ENCODE assay signal across 10 mouse cellular contexts in the genomic region with DNA sequence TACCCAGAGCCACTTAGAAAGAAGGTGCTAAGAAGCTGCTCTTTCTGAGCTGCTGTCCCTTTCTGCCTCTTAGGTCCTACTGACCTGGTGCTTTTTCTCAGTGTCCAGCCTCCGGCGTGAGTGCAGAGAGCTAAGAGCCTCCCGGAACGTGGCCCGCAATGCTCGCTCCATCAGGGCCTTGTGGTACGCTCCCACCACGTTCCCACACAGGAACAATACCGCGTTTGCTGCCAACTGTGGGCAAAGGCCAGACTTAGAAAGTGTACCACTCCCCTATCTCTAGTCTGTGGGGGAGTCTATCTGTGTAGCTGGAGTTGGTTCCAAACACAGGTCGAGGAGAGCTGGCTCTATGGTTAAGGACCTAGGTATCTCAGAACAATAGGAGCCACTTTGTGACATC. TPM values are rescaled to one million over a fixed set of nuclear protein-coding genes. Genes with fewer than 3 reads are reported as not detected.
A peak's percentile ranks its signal among the peaks of the same experiment; 100 is the strongest.
DNase-seq lines count a peak whose midpoint lies in the region; ATAC-seq and TF ChIP-seq lines count a peak whose summit lies in the region.
"Had no signal": no experiment of that assay in that cellular context is flagged by ENCODE, and none has a peak within 500 bp of the region (broad histone marks: within the 10 kb centered on the region; RNA-seq: fewer than 3 reads in every experiment).

No protein-coding gene starts in this region.

- H3K4me1 ChIP-seq in forebrain, embryonic 16.5 days (replicated peaks; ENCODE audit: control insufficient read depth, insufficient read depth, low read length) = peaks cover 8% of the 10 kb centered on the region
- peaks cover 48% of the 10 kb centered on the region for H3K4me1 ChIP-seq in forebrain, embryonic 10.5 days
- peaks cover 9% of the 10 kb centered on the region; the same call in 1 of the 2 replicates for H3K4me1 ChIP-seq in hindbrain, postnatal 0 days (ENCODE audit: insufficient read depth, low read length)
- H3K4me1 ChIP-seq in hindbrain, embryonic 10.5 days (replicated peaks) = peaks cover 43% of the 10 kb centered on the region

- no peak overlapping the region for H3K4me3 ChIP-seq in forebrain, embryonic 16.5 days (replicated peaks; ENCODE audit: low read length)
- H3K4me3 ChIP-seq in forebrain, embryonic 10.5 days = no peak overlapping the region
- no peak overlapping the region for H3K4me3 ChIP-seq in hindbrain, postnatal 0 days (ENCODE audit: low read length)
- H3K4me3 ChIP-seq in hindbrain, embryonic 10.5 days = no peak overlapping the region
- H3K4me3 ChIP-seq: layer of hippocampus, adult 2 months; lung, embryonic 15.5 days had no signal

- no peaks in the 10 kb centered on the region for H3K36me3 ChIP-seq in forebrain, embryonic 16.5 days (ENCODE audit: control insufficient read depth, insufficient read depth)
- no peaks in the 10 kb centered on the region for H3K36me3 ChIP-seq in forebrain, embryonic 10.5 days (replicated peaks)
- no peaks in the 10 kb centered on the region for H3K36me3 ChIP-seq in hindbrain, postnatal 0 days (ENCODE audit: insufficient read depth, low read length)
- H3K36me3 ChIP-seq in hindbrain, embryonic 10.5 days = no peaks in the 10 kb centered on the region
- H3K36me3 ChIP-seq: lung, embryonic 15.5 days had no signal

- peaks cover 38% of the 10 kb centered on the region for H3K27me3 ChIP-seq in forebrain, embryonic 16.5 days (replicated peaks; ENCODE audit: control insufficient read depth, insufficient read depth, low read length)
- H3K27me3 ChIP-seq in forebrain, embryonic 10.5 days (ENCODE audit: poor library complexity, severe bottlenecking) = peaks cover 69% of the 10 kb centered on the region
- peaks cover 37% of the 10 kb centered on the region for H3K27me3 ChIP-seq in hindbrain, postnatal 0 days (ENCODE audit: insufficient read depth, low read length)
- peaks cover 64% of the 10 kb centered on the region for H3K27me3 ChIP-seq in hindbrain, embryonic 10.5 days (ENCODE audit: insufficient read depth, poor library complexity, severe bottlenecking)

- H3K27ac ChIP-seq in forebrain, embryonic 16.5 days (ENCODE audit: low read length) = no peak overlapping the region
- no peak overlapping the region for H3K27ac ChIP-seq in forebrain, embryonic 10.5 days
- no peak overlapping the region for H3K27ac ChIP-seq in hindbrain, postnatal 0 days
- H3K27ac ChIP-seq in hindbrain, embryonic 10.5 days = no peak overlapping the region
- H3K27ac ChIP-seq: layer of hippocampus, adult 2 months; lung, embryonic 15.5 days had no signal

- H3K4me2 ChIP-seq in forebrain, embryonic 16.5 days (ENCODE audit: low read length) = no peak overlapping the region
- peak overlapping the region; percentile 47; the same call in 1 of the 2 replicates for H3K4me2 ChIP-seq in hindbrain, postnatal 0 days (ENCODE audit: low read depth, low read length)

- 0 out of 2 replicates have a peak, but pooled peaks have one; percentile 17 for ATAC-seq in forebrain, embryonic 16.5 days
- no peak for ATAC-seq in hindbrain, postnatal 0 days

- H3K9me3 ChIP-seq in forebrain, embryonic 16.5 days (ENCODE audit: control insufficient read depth, low read length) = no peaks in the 10 kb centered on the region
- no peaks in the 10 kb centered on the region for H3K9me3 ChIP-seq in forebrain, embryonic 10.5 days
- no peaks in the 10 kb centered on the region for H3K9me3 ChIP-seq in hindbrain, postnatal 0 days (ENCODE audit: low read length)
- H3K9me3 ChIP-seq in hindbrain, embryonic 10.5 days = no peaks in the 10 kb centered on the region
- H3K9me3 ChIP-seq: lung, embryonic 15.5 days had no signal

- no peak overlapping the region for H3K9ac ChIP-seq in forebrain, embryonic 16.5 days (replicated peaks; ENCODE audit: low read depth, low read length)
- no peak overlapping the region for H3K9ac ChIP-seq in hindbrain, postnatal 0 days (replicated peaks; ENCODE audit: low read length)
- H3K9ac ChIP-seq: lung, embryonic 15.5 days had no signal

- no peak for TF ChIP-seq CTCF in hindbrain, postnatal 0 days (IDR thresholded peaks at IDR 0.05; ENCODE audit: low read depth)

- DNase-seq in forebrain, embryonic 10.5 days (ENCODE audit: extremely low spot score, low spot score) = no peak
- DNase-seq in hindbrain, postnatal 0 days (ENCODE audit: low spot score) = no peak
- DNase-seq in hindbrain, embryonic 10.5 days (ENCODE audit: low spot score) = no peak
- peak; percentile 0 to 1 for DNase-seq in spleen, postnatal 36 days (ENCODE audit: low spot score in 2 of 2)
- DNase-seq in spleen, postnatal 14 days (ENCODE audit: low spot score in 2 of 2) = no peak
- peak; percentile 12 to 62 for DNase-seq in spleen, postnatal 4 days (ENCODE audit: low spot score in 2 of 2)
- no peak for DNase-seq in right cerebral cortex, postnatal 4 days

- WGBS in forebrain, embryonic 16.5 days = 82% methylated on average over 11 of the region's 11 CpGs
- WGBS in forebrain, embryonic 10.5 days = 82% methylated on average over 11 of the region's 11 CpGs
- 82% methylated on average over 11 of the region's 11 CpGs for WGBS in hindbrain, postnatal 0 days
- 79% methylated on average over 11 of the region's 11 CpGs for WGBS in hindbrain, embryonic 10.5 days

RNA-seq across cellular contexts. Expression of gene Adcy4, which starts 3.2 kb away (rescaled TPM):
- 3.2 and 3.7 TPM in 2 replicates for polyA plus RNA-seq in forebrain, embryonic 16.5 days (2015; fragmentation: Nextera tagmentation; extraction: Ambion mirVana)
- 4.6 and 5.4 TPM in 2 replicates for polyA plus RNA-seq in forebrain, embryonic 10.5 days (2016; fragmentation: Nextera tagmentation; extraction: Ambion mirVana)
- 5.6 and 5.8 TPM in 2 replicates for total RNA-seq in hindbrain, postnatal 0 days (2014; rRNA removed)
- 1.7 and 2.8 TPM in 2 replicates for polyA plus RNA-seq in hindbrain, postnatal 0 days (2015; fragmentation: Nextera tagmentation; extraction: Ambion mirVana)
- 7.9 and 10.3 TPM in 2 replicates for polyA plus RNA-seq in hindbrain, embryonic 10.5 days (2016; fragmentation: Nextera tagmentation; extraction: Ambion mirVana)

RNA-seq across cellular contexts. Expression of gene Ripk3, which starts 7.9 kb away (rescaled TPM):
- 2.7 and 3.2 TPM in 2 replicates for polyA plus RNA-seq in forebrain, embryonic 16.5 days (2015; fragmentation: Nextera tagmentation; extraction: Ambion mirVana)
- 8.0 and 10.2 TPM in 2 replicates for polyA plus RNA-seq in forebrain, embryonic 10.5 days (2016; fragmentation: Nextera tagmentation; extraction: Ambion mirVana)
- total RNA-seq in hindbrain, postnatal 0 days (2014; rRNA removed) = 0.42 and 1.7 TPM in 2 replicates
- 1.7 and 2.0 TPM in 2 replicates for polyA plus RNA-seq in hindbrain, postnatal 0 days (2015; fragmentation: Nextera tagmentation; extraction: Ambion mirVana)
- polyA plus RNA-seq in hindbrain, embryonic 10.5 days (2016; fragmentation: Nextera tagmentation; extraction: Ambion mirVana) = 11.9 and 14.4 TPM in 2 replicates

RNA-seq across cellular contexts. Expression of gene Ltb4r1, which starts 15.0 kb away (rescaled TPM):
- polyA plus RNA-seq in forebrain, embryonic 16.5 days (2015; fragmentation: Nextera tagmentation; extraction: Ambion mirVana) = 0.24 and 0.25 TPM in 2 replicates
- polyA plus RNA-seq in forebrain, embryonic 10.5 days (2016; fragmentation: Nextera tagmentation; extraction: Ambion mirVana) = 0.26 TPM in 2 replicates
- 0.43 and 0.52 TPM in 2 replicates for total RNA-seq in hindbrain, postnatal 0 days (2014; rRNA removed)
- polyA plus RNA-seq in hindbrain, postnatal 0 days (2015; fragmentation: Nextera tagmentation; extraction: Ambion mirVana) = 0.64 and 0.71 TPM in 2 replicates
- polyA plus RNA-seq in hindbrain, embryonic 10.5 days (2016; fragmentation: Nextera tagmentation; extraction: Ambion mirVana) = 0.11 and 0.39 TPM in 2 replicates
- total RNA-seq: layer of hippocampus, adult 2 months had no signal

RNA-seq across cellular contexts. Expression of gene Ltb4r2, which starts 19.5 kb away (rescaled TPM):
- polyA plus RNA-seq in forebrain, embryonic 16.5 days (2015; fragmentation: Nextera tagmentation; extraction: Ambion mirVana) = 0.21 and 0.38 TPM in 2 replicates
- 0.19 and 0.28 TPM in 2 replicates for polyA plus RNA-seq in forebrain, embryonic 10.5 days (2016; fragmentation: Nextera tagmentation; extraction: Ambion mirVana)
- total RNA-seq in hindbrain, postnatal 0 days (2014; rRNA removed) = 0.16 and 0.32 TPM in 2 replicates
- 0.69 and 0.78 TPM in 2 replicates for polyA plus RNA-seq in hindbrain, postnatal 0 days (2015; fragmentation: Nextera tagmentation; extraction: Ambion mirVana)
- polyA plus RNA-seq in hindbrain, embryonic 10.5 days (2016; fragmentation: Nextera tagmentation; extraction: Ambion mirVana) = 0.14 and 0.21 TPM in 2 replicates

RNA-seq across cellular contexts. Expression of gene Cideb, which starts 22.5 kb away (rescaled TPM):
- 0.21 TPM in 1 of 2 replicates, not detected in the other for polyA plus RNA-seq in forebrain, embryonic 16.5 days (2015; fragmentation: Nextera tagmentation; extraction: Ambion mirVana)
- 0.33 TPM in 1 of 2 replicates, not detected in the other for polyA plus RNA-seq in forebrain, embryonic 10.5 days (2016; fragmentation: Nextera tagmentation; extraction: Ambion mirVana)
- total RNA-seq in hindbrain, postnatal 0 days (2014; rRNA removed) = 1.9 TPM in 1 of 2 replicates, not detected in the other
- polyA plus RNA-seq in hindbrain, postnatal 0 days (2015; fragmentation: Nextera tagmentation; extraction: Ambion mirVana) = 0.75 and 0.81 TPM in 2 replicates
- polyA plus RNA-seq in hindbrain, embryonic 10.5 days (2016; fragmentation: Nextera tagmentation; extraction: Ambion mirVana) = 0.17 TPM in 1 of 2 replicates, not detected in the other

Comparison
In these comparisons a context has a peak if more than half of its experiments do, and no peak if none do; other contexts are left out.
1. DNase-seq: peak in spleen, postnatal 36 days (2 of 2) and spleen, postnatal 4 days (2 of 2); none in forebrain, embryonic 10.5 days (single experiment), hindbrain, postnatal 0 days (single experiment), hindbrain, embryonic 10.5 days (single experiment), spleen, postnatal 14 days (0 of 2) and right cerebral cortex, postnatal 4 days (single experiment).